Mouse (Mus musculus): ENCODE results near the gene Map2k1.
"Not testable (repeated sequence)": the region's sequence is repeated elsewhere in the genome, so short reads cannot be mapped to it uniquely, and the experiment has no call there.

GRCm38 (mm10) chr9:64198763-64199418, 54.5 kb downstream of the Map2k1 start:
- TF ChIP-seq CTCF (conservative IDR thresholded peaks at IDR 0.05; ENCODE audit: low read length); POU5F1 (IDR thresholded peaks at IDR 0.05; ENCODE audit: borderline replicate concordance, low read length): not testable (repeated sequence)

All from E14TG2a.4 (cell line).